Mouse (Mus musculus): Measurements from ENCODE around the gene Gm17416.

Gene Gm17416

DNA sequence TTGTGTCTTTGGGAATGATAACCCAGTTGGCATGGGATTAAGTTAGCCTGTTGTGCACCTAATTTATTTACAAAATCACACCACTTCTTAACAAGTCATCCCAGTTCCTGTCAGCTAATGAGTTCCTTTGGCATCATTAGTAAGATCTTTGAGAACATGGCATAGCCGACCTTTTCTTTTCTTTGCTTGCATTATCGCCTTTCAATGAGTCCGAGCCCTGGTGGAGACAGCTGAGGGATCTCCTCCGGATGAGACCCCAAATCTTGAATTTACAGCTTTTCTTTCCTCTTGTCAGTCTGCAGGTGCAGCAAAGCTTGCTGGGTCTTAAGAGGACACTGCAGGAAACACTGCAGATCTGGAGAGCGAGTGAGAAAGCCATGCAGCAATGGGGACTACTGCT is at the start of gene Gm17416:
Gene Gm17416 (plus strand): TSS at position 301 of the 400 bp plus-strand sequence.
- DNase-seq = no peak

DNA sequence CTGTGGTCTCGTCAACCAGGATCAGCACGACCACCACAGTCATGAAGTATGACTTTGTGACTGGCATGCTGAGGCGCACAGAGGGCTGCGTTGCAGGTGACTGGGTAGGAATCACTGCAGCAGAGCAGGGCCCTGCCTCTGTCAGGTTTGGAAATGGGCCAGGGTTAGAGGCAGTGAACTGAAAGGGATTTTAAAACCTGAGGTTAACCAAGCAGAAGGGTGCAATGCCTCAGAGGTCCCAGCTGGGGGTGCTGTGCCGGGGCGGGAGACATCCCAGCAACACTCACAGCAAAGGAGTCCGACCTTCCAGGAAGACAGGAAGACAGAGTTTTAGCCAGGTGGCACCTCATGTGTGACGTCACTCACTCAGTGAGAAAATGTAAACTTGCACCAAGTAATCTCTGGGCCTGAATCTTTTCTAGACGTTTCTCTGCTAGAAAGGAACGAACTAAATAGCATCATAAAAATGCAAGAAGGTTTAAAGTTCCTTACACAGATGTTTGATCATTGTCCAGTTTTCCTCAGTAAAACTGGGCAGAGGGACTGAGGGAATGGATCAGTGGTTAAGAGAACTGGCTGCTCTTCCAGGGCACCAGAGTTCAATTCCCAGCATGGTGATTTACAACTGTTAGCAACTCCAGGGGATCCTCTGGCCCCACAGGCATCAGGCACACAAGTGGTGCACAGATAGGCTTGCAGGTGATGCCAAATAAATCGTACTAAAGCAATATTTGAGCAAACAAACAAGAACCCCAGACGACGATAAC is 29.0 kb upstream of the Gm17416 start, which contains the start of gene Defb29:
Gene Defb29 (minus strand): TSS at position 155 of the 767 bp plus-strand sequence.
- peak; percentile 77 for DNase-seq

- DNase-seq = no peak
Observed at GRCm38 (mm10) chr2:152541979-152542378, 27.2 kb upstream of the Gm17416 start.

DNA sequence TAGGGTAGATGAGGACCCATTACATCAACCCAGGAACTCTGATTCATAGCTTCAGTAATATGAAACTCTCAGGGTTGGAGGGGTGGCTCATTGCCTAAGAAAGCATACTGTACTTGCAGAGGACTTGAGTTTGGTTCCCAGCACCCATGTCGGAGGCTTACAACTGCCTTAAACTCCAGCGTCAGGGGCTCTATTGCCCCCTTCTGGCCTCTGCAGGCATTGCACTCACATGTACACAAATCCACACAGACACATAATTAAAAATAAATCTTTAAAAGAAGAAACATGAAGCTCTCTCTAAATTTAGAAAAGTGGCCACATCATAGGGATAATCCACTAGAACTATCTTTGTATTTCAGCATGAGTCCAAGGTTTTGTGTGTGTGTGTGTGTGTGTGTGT is 26.2 kb upstream of the Gm17416 start:
- DNase-seq = no peak

DNA sequence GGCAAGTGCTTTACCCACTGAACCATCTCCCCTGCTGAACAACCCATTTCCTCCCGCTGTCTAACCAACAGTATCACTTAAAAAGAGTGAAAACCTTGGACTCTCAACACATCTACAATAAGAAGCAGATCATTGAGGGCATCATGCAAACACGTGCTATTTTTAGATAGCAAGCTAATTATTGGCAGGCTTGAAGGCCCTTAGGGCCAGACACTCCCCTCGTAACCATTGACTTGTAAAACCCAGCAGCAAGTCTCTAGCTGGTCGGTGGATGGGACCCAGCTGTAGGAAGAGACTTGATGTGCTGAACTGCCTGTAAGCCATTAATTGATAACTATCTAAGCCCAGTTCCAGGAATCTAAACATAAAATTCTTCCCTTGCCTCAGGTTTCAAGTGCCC is 25.7 kb upstream of the Gm17416 start:
- peak; percentile 60 for DNase-seq

DNA sequence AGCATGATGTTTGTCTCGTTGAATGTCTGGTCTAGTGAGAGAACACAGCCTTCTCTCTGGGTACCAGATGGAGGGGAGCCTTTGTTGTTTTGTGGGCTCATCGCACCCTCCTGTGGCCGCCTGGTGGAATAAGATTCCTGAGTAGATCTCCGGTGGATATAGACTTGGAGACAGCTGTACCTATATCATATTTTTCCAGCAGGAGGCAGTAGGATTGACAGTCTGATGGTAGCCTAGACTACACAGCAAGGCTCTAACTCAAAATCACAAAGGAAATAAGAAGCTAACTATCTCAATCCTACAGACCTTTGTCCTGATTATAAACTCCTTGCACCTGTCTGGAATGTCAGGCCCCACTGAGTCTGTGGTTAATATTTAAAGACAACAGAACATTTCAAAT is 24.4 kb upstream of the Gm17416 start:
- DNase-seq = peak; percentile 81

GRCm38 (mm10) chr2:152548124-152548523 is 21.0 kb upstream of the Gm17416 start:
- DNase-seq = no peak

DNA sequence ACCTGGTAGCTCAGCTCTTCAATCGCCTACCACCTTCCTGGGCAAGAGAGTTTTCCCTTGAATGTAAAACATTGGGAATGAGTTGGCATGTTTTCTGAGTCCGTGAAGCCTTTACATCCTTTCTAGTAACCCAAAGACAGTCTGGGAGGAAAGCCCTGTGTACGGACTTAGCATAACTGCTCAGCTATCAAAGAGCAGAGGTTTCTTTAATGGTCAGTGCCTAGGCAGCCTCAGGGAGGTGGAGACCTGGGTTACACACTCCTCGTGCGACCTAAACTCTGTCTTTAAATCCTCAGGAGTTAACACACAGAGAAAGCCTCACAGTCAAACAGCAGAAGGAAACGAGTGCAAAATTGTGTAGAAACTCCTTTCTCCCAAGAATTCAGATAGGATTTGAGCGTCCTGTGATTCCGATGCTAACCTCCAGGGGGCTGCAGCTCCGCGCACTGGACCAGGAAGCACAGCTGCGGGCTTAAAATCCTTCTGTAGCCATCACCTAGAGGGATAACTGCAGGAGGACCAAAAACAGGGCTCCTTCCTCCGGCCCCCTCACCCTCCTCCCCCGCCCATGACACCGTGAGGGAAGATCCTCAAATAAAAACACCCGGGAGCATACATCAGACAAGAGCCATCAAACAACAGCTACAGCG is 15.2 kb upstream of the Gm17416 start:
- peak; percentile 78 for DNase-seq

GRCm38 (mm10) chr2:152556655-152557054 is 12.5 kb upstream of the Gm17416 start:
- no peak for DNase-seq

DNA sequence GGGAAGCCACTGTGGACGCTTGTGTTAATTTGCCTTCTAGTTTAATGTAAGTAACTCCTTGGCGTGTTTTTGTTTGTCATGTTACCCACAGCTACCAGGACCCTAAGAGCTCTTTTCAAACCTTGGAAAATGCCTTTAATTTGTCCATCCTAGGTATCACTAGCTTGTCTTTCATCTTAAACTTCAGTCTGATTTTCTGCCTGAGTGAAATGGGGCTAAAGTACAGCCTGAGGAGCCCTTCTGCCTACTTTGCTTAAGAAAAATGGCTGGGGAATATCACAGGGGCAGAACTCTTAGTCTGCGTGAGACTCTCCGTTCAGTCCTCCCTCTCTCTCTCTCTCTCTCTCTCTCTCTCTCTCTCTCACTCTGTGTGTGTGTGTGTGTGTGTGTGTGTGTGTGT is 743 bp downstream of the Gm17416 start:
- DNase-seq = no peak

GRCm38 (mm10) chr2:152570313-152570712 is 1.2 kb downstream of the Gm17416 start:
- peak; percentile 60 for DNase-seq

DNA sequence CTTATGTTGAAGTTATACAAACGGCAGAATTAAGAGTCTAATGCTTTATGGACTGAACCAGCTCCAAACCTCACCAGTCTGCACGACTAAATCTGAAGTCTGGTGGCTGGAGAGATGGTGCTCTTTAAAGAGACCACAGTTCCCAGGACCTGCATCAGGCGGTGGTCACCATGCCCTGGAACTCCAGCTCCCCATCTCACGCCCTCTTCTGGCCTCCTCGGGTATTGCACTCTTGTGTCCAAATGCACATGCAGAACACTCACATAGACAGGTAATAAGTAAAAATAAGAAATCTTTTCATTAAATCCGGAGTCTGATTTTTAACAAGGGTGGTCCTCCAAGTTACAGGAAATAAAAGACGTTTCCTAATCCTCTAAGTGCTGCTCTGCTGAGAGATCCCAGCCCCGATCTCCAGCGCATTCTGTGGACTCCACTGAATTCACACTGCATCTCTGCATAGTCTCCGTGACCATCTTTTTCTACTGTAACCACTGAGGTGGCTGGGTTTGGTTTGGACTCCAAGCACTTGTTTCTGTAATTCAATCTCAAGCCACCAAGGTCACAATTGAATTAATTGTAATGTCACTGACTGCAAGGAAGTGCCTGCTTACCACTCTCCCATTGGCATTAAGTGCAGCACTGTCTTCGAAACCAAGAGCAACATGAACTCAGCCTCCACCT is 3.1 kb downstream of the Gm17416 start, which contains the start of gene Defb21:
Gene Defb21 (plus strand): TSS at position 631 of the 681 bp plus-strand sequence.
- DNase-seq = no peak

DNA sequence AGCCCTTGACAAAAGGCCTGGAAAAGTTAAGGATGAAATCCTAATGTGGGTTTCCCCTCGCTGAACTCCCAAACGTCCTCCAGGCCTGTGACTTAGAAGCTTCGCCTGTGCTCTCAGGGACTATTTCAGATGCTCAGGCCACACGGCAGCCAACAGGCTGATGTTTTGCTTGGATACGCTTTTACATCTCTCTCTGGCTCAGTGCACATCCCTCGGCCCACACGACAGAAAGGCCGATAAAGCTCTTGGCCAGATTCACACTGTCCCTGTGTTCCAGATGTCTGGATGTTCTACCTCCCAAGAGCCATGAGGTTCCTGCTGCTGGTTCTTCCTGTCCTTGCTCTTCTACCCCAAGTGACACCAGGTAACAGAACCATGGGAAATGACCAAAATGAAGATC is 4.3 kb downstream of the Gm17416 start:
- no peak for DNase-seq

DNA sequence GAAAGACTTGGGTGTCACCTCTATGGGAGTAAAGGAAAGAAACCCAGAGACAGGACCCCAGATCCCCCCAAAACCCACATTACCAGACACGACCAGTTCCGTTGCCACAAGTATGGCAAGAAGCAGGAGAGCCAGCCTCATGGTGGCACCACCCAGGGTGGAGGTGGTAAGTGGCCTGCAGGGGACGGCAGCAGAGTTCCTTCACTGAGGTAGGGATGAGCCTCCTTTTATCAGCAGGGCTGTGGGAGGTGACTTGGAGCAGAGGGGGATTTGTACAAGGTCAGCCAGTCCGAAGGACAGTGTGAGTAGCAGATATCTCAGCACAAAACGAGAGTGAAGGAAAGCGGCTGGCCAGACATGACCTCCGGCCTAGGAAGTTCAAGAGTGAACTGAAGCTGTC is 11.0 kb downstream of the Gm17416 start, which contains the start of gene Defb19:
Gene Defb19 (minus strand): TSS at position 206 of the 400 bp plus-strand sequence.
- no peak for DNase-seq

DNA sequence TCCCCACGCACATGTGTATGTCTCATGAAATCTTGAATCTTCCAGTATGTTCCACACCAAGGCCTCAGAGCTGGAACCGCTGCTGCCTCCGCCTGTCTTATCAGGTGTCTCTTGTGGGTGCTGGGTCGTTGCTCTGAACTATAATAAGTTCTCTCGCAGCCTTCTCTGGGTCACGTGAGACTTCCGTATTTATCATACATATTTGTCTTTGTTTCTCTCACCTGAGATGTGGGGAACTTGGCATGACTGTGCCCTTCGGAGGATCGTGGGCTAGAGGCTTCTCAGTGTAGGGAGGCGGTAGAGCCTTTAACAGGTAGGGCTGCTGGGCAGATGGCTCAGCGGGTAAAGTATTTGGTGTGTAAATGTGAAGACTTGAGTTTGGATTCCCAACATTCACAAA is 11.5 kb downstream of the Gm17416 start:
- DNase-seq = no peak

GRCm38 (mm10) chr2:152586926-152587560 is 17.9 kb downstream of the Gm17416 start:
- peak; percentile 27 for DNase-seq

GRCm38 (mm10) chr2:152588450-152588849 is 19.3 kb downstream of the Gm17416 start:
- no peak for DNase-seq

GRCm38 (mm10) chr2:152589021-152589420 is 19.9 kb downstream of the Gm17416 start:
- DNase-seq = no peak

DNA sequence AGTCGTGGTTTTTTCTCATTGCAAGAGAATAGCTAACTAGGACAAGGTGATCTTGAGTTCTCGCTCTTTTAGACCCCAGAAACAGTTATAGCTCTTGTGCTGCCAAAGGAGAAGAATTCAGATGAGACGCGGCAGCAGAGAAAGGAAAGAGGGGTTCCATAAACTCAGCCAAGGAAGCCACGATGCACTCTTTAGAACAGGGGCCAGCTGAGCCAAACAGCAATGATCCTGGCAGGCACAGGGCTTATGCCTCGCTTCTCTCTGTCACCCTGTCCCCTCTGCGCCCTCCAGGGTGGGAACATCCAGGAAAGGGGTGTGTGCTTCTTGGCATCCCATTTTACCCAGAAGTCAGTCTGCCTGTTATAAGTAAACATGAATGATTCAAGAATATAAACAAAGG is 30.2 kb downstream of the Gm17416 start, which contains the start of gene Defb45:
Gene Defb45 (minus strand): TSS at position 101 of the 400 bp plus-strand sequence.
- no peak for DNase-seq

DNA sequence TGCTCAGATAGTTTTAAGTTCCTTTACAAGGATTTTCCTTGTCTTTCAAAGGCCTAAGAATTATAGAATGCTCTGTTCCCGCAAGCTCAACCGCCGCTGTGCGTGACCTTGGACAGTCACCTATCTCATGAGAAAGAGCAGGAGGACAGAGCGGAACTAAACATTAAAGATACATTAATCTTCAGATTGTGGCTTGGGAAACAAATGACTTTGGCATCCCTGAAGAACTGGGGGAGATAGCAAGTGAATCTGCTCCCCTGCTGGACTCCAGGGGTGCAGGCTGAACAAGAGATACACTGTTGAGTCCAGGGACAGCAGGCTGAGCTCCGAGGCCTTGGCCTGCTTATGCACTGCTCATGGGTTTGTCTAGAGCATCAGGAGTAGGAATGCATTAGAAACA is 30.9 kb downstream of the Gm17416 start:
- DNase-seq = no peak

DNA sequence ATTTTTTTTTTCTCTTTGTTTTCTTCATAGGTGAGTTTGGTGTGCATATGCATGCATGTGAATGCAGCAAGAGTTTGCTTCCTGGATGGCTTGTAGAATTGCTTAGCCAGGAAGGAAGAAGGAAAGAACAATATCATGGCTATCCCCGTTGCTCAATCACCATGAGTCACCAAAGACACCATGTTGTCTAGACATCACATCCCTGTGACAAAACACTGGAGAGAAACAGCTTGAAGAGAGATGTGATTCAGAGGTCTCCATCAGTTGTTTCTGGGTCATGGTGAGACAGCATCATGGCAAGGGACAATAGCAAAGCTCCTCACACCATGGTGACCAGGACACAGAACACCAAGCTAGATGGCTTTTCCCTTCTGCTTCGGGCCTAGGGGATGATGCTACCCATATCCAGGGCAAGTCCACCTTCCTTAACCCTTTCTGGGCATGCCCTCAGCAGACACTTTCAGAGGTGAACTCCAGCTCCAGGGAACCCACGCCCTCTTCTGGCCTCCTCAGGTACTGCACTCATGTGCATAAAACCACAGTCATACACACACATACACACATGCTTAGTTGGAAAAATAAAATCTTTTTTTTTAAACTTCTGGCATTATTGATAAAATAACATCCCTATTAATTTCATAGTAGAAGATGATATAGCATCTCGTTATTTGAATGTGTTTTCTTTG is 32.3 kb downstream of the Gm17416 start:
- DNase-seq = no peak

GRCm38 (mm10) chr2:152604057-152604456 is 34.9 kb downstream of the Gm17416 start, which contains the start of gene Defb36:
Gene Defb36, plus strand, starts transcription at chr2:152604327.
- peak; percentile 54 for DNase-seq

Measured in kidney, postnatal 14 days (tissue).